In the genomic region with DNA sequence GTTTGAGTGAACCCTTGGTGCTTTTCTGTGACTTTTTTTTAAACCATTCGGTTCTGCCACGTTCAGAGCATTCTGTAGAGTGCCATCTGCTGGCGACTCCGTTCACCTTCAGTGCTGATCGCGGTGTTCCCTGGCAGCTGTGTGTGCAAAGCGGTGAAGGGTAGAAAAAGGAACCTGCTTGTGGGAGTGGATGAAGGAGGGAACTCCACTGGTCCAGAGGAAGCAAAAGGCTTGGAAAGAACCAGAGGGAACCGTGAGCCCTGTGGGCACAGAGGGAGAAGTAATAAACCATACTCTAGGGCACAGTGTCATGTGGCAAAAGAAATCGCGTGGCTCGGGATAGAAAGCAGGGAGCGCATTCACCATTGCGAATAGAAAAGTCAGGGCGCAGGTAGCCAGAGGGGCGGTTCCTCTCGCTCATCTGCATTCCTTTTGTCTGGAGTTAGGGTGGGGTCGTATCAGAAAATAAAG, we compare ENCODE assay signal across 8 mouse cellular contexts.
DNase-seq lines count a peak whose midpoint lies in the region; ATAC-seq lines count a peak whose summit lies in the region.

No protein-coding gene starts in this region.

- H3K4me1 ChIP-seq in hindbrain, embryonic 14.5 days (replicated peaks; ENCODE audit: control insufficient read depth, insufficient read depth, low read length): peaks cover 14% of the 10 kb centered on the region; the same call in 1 of the 2 replicates

- peak; percentile 92 for DNase-seq in MN1 (ENCODE audit: low spot score)
- DNase-seq in cerebellum, adult 9-10 months: peak; percentile 84
- peak; percentile 60 to 79 for DNase-seq in frontal cortex, postnatal 14 days (ENCODE audit: low spot score in 2 of 2)
- DNase-seq in hindbrain, embryonic 14.5 days (ENCODE audit: low spot score): peak; percentile 92
- peak; percentile 50 to 88 for DNase-seq in layer of hippocampus, postnatal 25 days (ENCODE audit: extremely low spot score in 1 of 2, low spot score in 1 of 2)
- peak; percentile 85 for DNase-seq in lung, postnatal 14 days
- peak; percentile 38 for DNase-seq in retina, adult 2 months (ENCODE audit: low read depth, low spot score)
- DNase-seq in thymus, postnatal 25 days: peak; percentile 72

- H3K27ac ChIP-seq in hindbrain, embryonic 14.5 days: peak overlapping the region; percentile 83

- H3K4me2 ChIP-seq in hindbrain, embryonic 14.5 days (replicated peaks): peak overlapping the region; percentile 68

- H3K27me3 ChIP-seq in hindbrain, embryonic 14.5 days (ENCODE audit: control insufficient read depth, insufficient read depth, low read length): no peaks in the 10 kb centered on the region

- peak; percentile 76 for ATAC-seq in hindbrain, embryonic 14.5 days (ENCODE audit: low FRiP score)

- no peaks in the 10 kb centered on the region for H3K9me3 ChIP-seq in hindbrain, embryonic 14.5 days (ENCODE audit: control insufficient read depth, low read length)

- peak overlapping the region; percentile 63 for H3K9ac ChIP-seq in hindbrain, embryonic 14.5 days

- no peaks in the 10 kb centered on the region for H3K36me3 ChIP-seq in hindbrain, embryonic 14.5 days (replicated peaks; ENCODE audit: control insufficient read depth, insufficient read depth)

- peak overlapping the region; percentile 27 for H3K4me3 ChIP-seq in hindbrain, embryonic 14.5 days (replicated peaks; ENCODE audit: low read length)

- under 1% methylated on average over 17 of the region's 17 CpGs for WGBS in hindbrain, embryonic 14.5 days

Comparison
In these comparisons a context has a peak if more than half of its experiments do, and no peak if none do; other contexts are left out.
1. Peak in every context shown above with its lines: DNase-seq, ATAC-seq, H3K4me3 ChIP-seq and H3K27ac ChIP-seq.
2. DNase-seq: peak in every context shown above with its lines; median percentile 92 in MN1; 92 in hindbrain, embryonic 14.5 days; 85 in lung, postnatal 14 days; 84 in cerebellum, adult 9-10 months; 72 in thymus, postnatal 25 days; 70 in frontal cortex, postnatal 14 days; 69 in layer of hippocampus, postnatal 25 days; 38 in retina, adult 2 months.